Mouse (Mus musculus) brain, embryonic 18.5 days (tissue): Measurements from ENCODE around the gene Slc38a1.

Source experiments
- DNase-seq: peaks from one replicate; pipeline ENCODE4 v3.0.0-alpha.2; 2012; ENCODE audit warnings: low read depth, low spot score

Slc38a1 gene

DNA sequence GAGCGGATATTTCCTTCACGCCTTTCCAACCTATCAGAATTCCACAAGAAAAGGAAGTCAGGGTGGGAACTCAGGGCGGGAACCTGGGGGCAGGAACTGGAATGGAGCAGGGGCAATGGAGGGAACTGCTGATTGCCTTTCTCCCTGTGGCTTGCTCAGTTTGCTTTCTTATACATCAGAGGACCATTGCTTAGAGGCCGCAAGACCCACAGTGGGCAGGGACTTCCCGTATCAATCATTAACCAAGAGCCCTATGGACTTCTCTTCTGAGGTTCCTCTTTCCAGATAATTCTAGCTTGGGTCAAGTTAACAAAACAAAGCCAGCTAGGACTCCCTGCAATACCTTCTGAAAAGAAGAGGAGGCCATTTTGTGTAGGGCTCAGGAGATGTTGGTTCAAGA lies 80.2 kb downstream of the Slc38a1 start:
- DNase-seq, result no peak

GRCm38 (mm10) chr15:96560576-96561298 lies 82.0 kb downstream of the Slc38a1 start:
- DNase-seq, result no peak

DNA sequence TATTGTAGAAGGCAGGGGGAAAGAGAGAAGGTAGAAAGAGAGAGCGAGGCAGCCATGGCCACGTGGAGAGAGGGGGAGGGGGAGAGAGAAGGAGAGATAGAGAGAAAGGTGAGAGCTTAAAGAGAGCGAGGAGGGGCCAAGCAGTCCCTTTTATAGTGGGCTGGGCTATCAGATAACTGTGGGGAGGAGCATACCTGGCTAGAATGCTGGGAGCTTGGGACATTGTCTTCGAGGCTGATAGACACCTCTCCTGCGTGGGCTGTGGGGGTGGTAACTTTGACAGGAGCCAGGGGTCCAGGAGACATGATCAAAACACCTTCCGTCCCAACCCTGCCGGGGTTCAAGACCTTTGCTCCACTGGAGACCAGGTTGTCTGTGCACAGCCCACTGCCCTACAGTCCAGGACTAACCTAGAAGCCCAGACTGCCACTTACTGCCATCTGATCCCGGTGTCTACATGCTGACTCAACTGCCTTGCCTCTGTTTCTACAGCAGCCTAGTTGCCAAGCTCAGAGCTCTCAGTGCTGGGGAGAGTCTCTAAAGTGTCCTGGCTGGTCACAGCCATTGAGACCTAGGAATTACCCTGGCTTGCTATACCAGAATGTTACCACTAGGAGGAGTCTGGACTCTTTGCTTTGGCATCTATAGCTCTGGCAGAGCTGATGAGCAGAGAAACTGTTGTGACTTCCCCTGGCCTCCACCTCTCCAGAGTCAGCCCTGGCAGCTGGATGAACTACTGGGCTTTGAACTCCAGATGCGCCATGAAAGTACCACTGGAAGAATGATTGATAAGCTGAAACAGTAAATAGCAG lies 90.9 kb downstream of the Slc38a1 start:
- DNase-seq, result no peak

- no peak for DNase-seq
These were observed 91.6 kb downstream of the Slc38a1 start for GRCm38 (mm10) chr15:96551107-96551506.

DNA sequence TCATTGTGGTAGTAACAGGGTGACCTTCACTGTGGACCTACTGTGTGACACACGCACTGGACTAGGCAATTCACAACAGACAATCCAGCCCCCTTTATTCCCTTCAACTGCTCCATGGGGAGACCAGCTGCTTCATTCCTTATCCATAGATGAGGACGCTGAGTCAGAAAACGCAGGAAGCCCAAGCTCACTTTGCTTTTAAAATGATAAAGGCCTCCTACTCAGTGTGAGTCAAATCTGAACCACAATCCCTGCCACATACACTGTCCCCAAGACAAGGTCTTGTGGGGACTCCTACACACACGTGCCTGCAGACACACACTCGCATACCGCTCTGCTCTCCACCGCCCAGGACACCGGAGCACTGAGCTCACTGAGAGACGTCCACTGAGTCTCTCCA lies 94.3 kb downstream of the Slc38a1 start:
- DNase-seq, result no peak

DNA sequence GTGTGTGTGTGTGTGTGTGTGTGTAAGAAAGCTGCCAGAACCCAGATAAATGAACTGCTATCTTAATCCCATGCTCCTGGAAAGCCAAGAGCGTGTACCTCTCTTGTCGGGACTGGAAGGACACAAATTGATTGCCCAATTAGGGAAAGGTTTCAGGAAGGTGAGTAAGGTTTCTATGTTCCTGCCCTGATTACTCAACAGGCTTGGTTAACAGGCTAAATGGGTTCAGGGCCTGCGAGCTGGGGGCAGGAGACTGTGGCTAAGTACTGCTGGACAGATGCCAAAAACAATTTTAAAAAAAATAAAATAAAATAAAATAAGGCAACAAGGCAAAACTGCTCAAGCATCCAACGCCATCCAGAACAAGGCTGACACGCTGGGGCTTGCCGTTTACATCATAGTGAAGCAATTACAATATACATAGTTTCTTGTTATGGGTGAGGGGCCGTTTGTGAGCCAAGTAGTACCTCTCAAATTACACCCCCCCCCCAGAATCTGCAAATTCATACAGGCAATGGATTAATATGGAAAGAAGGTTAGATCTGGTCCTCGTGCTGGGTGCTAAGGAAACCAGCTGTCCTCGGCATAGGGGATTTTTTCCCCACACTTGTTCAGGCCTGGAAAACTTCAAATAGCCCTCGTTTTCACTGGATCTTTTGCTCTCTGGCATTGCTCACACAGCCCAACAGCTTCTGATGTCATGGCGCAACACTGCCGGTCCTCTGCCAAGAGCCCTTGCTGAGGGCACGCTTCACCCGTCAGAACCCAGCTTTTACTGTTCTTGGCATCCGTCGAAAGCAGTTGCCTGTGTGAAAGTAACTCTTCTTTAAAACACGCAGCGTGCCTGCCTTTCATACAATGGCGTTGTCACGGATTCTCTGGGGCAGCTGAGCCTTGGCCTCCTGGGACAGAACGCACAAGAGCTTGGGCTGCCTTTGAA lies 95.2 kb downstream of the Slc38a1 start:
- no peak for DNase-seq

DNA sequence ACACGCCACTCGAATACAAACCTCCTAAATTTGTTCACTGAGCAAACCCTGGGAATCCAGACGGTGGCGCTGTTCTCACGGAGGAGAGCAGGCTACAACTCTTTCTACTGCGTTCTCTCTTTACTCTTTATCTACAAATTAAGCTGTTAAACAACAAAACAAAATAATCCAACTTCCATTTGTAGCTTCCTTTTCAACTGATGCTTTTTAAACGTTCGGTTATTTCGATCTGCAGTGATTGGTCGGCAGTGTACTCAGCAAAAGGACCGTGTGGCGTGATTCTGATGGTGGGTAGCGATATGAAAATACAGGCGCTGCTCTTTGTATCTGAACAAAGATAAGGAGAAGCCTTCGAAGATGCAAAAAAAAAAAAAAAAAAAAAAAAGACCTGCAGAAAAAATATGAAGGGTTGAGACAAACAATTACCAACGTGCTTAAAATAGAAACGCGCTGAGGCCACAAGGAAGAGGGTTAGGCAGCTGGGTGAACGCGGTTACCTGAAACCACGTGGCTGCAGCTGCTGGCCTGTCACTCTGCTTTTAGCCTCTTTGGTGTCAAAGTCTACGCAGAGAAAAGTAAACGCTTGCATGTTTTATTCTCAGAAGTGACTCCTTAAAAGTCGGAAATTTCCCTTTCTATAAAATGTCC lies 99.4 kb downstream of the Slc38a1 start:
- DNase-seq, result peak; percentile 69

- no peak for DNase-seq
These were observed 100.6 kb downstream of the Slc38a1 start for GRCm38 (mm10) chr15:96542135-96542534.

- no peak for DNase-seq
These were observed 105.4 kb downstream of the Slc38a1 start for GRCm38 (mm10) chr15:96537272-96537671.

- DNase-seq, result no peak
These were observed 106.3 kb downstream of the Slc38a1 start for GRCm38 (mm10) chr15:96536412-96536811.

DNA sequence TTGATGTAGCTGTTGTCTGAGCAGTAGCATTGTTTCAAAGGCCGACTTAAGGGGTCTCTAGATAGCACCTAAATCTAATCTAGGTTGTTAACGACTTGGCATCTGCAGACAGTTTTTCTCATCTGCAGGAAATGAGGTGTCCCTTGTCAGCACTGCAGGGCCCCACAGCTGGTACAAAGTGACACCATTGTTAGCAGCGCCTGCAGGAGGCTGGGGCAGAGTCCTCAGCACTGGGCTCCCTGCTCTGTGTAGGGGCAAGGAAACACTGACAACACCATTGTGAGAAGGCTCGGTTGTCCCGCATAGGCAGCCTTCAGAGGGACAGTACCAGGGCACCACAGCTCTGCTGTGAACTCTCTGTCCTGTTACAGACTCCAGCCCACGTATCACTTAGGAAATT lies 115.0 kb downstream of the Slc38a1 start:
- no peak for DNase-seq

DNA sequence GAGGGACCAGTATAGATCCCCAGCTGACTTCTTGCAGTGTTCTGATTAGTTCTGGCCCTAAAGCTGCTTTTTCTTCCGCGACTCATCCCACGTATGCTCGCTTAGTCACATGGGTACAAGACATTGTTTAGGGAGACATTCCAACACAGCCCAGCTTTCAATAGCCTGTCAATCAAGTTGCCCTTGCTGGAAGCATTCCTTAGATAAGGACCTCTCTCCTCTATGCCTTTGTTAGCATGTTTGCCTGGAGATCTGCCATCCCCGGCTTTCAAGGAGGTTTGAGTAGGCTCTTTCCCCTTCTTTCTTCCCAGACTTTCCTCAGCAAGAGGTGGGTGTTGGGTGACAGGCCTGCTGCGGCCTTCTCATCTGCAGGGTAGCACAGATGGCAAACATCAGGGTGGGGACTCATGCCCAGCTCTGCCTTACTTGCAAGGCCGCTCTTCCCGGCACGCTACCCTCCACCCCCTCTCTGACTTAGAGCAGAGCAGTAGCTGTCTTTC lies 118.4 kb downstream of the Slc38a1 start:
- no peak for DNase-seq
